Mouse (Mus musculus): ENCODE results near the gene Shmt1.

DNA sequence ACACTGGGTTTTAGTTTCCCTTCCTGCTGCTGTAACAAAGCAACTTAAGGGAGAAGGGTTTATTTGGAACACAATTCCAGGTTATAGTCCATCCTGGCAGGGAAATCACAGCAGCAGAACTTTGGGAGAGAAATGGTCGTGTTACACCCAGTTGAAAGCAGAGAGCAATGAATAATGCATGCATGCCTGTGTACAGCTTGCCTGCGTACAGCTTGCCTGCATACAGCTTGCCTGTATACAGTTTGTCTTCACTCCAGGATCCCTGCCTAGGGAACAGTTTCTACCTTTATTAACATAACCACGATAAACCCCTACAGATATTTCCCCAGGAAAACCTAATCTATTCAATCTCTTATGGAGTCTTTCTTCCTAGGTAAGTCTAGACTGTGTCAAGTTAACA, 40.7 kb downstream of the Shmt1 start:
- TF ChIP-seq CTCF (IDR thresholded peaks at IDR 0.05; ENCODE audit: borderline replicate concordance, control insufficient read depth, extremely low read depth, insufficient read depth, low read length, poor library complexity) (no peak), POLR2A (IDR thresholded peaks at IDR 0.05; ENCODE audit: control insufficient read depth, extremely low read depth, insufficient read depth, low read length, poor library complexity) (no peak)

Data from thymus, adult 2 months (tissue).